Mouse (Mus musculus): ENCODE measurements around the gene Cotl1. TPM values are rescaled to one million over a fixed set of nuclear protein-coding genes. Genes with fewer than 3 reads are reported as not detected.

Gene Cotl1
- polyA plus RNA-seq, 1 experiment from 2014 or later = 119 TPM

DNA sequence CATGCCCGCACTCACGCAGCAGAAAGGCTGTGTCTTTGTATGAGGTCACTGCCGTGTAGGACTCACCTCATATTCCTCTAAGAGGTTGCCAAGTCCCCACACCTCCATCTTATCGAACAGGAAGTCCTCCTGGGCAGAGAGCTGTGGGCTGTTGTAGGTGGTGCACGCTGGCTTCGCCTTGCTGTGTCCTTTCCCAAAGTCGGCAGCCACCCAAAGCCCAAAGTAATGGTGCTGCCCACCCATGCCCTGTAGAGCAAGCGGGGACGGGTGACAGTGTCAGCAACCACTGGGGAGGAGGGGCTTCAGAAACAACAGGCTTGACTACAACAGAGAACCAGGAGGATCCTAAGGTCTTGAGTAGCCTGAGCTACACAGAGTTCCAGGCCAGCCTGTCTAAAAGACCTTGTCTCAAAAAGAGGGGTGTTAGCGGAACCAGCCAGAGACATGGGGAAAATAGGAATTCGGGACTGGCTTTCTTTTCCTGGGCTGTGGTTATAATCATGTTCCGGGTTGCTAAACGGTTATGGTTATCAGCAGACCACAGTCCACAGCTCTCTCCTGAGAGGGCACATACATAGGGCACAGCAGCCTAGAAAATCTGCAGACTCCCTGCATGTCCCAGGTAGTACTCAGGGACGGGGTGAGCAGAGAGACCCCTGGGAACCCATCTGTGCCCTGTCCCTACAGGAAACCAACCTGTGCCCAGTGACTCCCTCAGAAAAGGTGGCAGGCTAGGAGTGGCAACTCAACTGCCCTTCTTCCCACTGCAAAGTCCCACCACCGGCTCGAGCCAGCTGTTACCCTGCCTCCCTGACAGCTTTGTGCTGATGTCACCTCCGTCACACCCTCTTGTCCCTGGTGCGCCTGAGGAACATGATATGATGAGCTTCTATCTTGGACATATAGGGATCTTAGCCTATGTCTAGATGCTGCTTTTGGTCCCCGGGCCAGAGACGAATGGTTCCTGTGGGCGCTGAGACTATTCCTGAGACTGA is 77.8 kb downstream of the Cotl1 start:
- no peak for ATAC-seq (ENCODE audit: insufficient read depth, low FRiP score, low read depth)
- Histone ChIP-seq H3K9me3 (no peaks in the 10 kb centered on the region), H3K27me3 (replicated peaks) (no peaks in the 10 kb centered on the region), H3K4me1 (0 out of 2 replicates have a peak, but pooled peaks cover 3% of the 10 kb centered on the region), H3K4me3 (replicated peaks) (no peak overlapping the region), H3K36me3 (peaks cover 8% of the 10 kb centered on the region; the same call in 1 of the 2 replicates), H3K4me2 (no peak overlapping the region), H3K27ac (no peak overlapping the region), H3K9ac (no peak overlapping the region)
- WGBS = 82% methylated on average over 21 of the region's 21 CpGs

DNA sequence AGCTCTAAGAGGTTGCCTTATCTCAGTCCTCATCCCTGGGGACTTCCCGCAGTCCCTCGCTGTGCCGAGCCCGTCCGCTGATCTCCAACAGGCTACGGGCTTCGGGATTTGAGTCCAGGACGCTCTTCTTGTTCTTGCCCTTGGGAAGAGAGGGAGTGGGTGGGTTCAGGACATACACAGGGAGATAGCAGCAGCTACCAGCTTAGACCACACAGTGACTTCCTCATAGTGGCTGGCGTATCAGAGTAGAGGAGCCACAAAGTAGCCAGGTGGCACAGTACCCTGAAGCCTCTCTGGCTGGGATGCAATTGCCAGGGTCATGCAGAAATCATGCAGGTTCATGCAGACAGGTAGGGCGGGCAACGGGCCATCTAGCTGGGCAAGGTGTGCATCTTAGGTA is 78.7 kb downstream of the Cotl1 start:
- H3K4me3 ChIP-seq (replicated peaks) = no peak overlapping the region
- H3K9me3 ChIP-seq = no peaks in the 10 kb centered on the region
- no peak for ATAC-seq (ENCODE audit: insufficient read depth, low FRiP score, low read depth)
- H3K36me3 ChIP-seq = peaks cover 5% of the 10 kb centered on the region; the same call in 1 of the 2 replicates
- no peak overlapping the region for H3K27ac ChIP-seq
- WGBS = 87% methylated on average over 11 of the region's 11 CpGs
- 0 out of 2 replicates have a peak, but pooled peaks cover 3% of the 10 kb centered on the region for H3K4me1 ChIP-seq
- no peak overlapping the region for H3K9ac ChIP-seq
- no peak overlapping the region for H3K4me2 ChIP-seq
- no peaks in the 10 kb centered on the region for H3K27me3 ChIP-seq (replicated peaks)

Other genes with a start within 250 kb of the Cotl1 start
- 9.7 and 9.8 TPM in 2 replicates for gene Taf1c, start 235.3 kb downstream of the Cotl1 start, polyA plus RNA-seq (2015; fragmentation: Nextera tagmentation; extraction: Ambion mirVana)
- 0.09 TPM in 1 of 2 replicates, not detected in the other for gene Adad2, start 227.8 kb downstream of the Cotl1 start, polyA plus RNA-seq (2015; fragmentation: Nextera tagmentation; extraction: Ambion mirVana)
- 0.24 and 0.28 TPM in 2 replicates for gene Kcng4, start 204.9 kb downstream of the Cotl1 start, polyA plus RNA-seq (2015; fragmentation: Nextera tagmentation; extraction: Ambion mirVana)
- gene Wfdc1, start 174.2 kb downstream of the Cotl1 start, polyA plus RNA-seq (2015; fragmentation: Nextera tagmentation; extraction: Ambion mirVana) = 18.5 and 21.8 TPM in 2 replicates
- gene Atp2c2, start 140.5 kb downstream of the Cotl1 start, polyA plus RNA-seq (2015; fragmentation: Nextera tagmentation; extraction: Ambion mirVana) = 5.3 TPM in 2 replicates
- 12.9 and 13.8 TPM in 2 replicates for gene Tldc1, start 62.1 kb downstream of the Cotl1 start, polyA plus RNA-seq (2015; fragmentation: Nextera tagmentation; extraction: Ambion mirVana)
- 12.3 and 12.8 TPM in 2 replicates for gene Klhl36, start 21.7 kb upstream of the Cotl1 start, polyA plus RNA-seq (2015; fragmentation: Nextera tagmentation; extraction: Ambion mirVana)
- gene Usp10, start 69.8 kb upstream of the Cotl1 start, polyA plus RNA-seq (2015; fragmentation: Nextera tagmentation; extraction: Ambion mirVana) = 127 and 133 TPM in 2 replicates
- gene Gm20388, start 70.3 kb upstream of the Cotl1 start, polyA plus RNA-seq (2015; fragmentation: Nextera tagmentation; extraction: Ambion mirVana) = not detected in 2 replicates
- 33.5 and 34.5 TPM in 2 replicates for gene Crispld2, start 151.9 kb upstream of the Cotl1 start, polyA plus RNA-seq (2015; fragmentation: Nextera tagmentation; extraction: Ambion mirVana)

All from stomach, embryonic 15.5 days (tissue).